Mouse (Mus musculus): ENCODE results near the gene Map3k5.

DNA sequence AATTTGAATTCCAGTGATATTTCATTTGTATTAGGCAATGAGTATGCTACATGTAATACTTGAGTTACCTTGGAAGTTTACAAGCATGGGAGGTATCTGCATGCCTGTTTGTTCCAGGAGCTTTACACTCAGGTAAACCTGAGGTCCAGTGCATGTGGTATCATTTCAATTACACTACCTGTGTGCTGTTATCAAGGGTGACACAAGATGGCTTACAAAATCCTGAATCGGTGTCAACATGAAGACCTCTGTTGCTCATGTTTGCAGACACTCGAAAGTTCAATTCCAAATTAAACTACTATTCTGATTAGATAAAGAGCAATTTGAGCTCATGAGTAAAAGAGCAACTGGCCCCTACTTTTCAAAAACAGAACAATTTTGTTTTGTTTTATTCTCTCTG, 23.8 kb upstream of the Map3k5 start:
- no peak for TF ChIP-seq CTCF (IDR thresholded peaks at IDR 0.05; ENCODE audit: control insufficient read depth, insufficient read depth, insufficient replicate concordance, low read depth, low read length)
- TF ChIP-seq POLR2A (IDR thresholded peaks at IDR 0.05; ENCODE audit: control insufficient read depth, low read depth, low read length): no peak

All from testis, adult 2 months (tissue).